Mouse (Mus musculus): ENCODE results near the gene Rfc5. TPM values are rescaled to one million over a fixed set of nuclear protein-coding genes. Genes with fewer than 3 reads are reported as not detected.

Rfc5 gene
- polyA plus RNA-seq (2012; rRNA removed) = 21.0 and 21.3 TPM in 2 replicates

DNA sequence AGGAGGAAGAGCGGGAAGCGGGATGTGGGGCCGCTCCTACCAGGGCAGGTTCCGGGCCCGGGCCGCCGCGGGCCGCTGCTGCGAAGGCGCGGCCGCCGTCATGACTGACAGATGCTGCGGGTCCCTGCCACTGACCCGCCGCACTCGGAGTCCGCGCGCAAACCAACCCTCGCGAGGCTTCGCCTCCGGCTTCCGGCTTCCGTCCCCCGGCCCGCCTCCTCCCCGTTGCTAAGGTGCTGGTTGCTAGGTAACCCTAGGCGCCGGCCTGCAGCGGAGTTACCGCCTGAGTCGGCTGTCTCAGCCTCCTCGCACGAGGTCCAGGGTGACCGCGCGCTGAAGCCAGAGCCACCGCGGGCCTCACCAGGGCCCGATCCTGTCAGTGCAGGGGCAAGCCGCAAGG is at the start of gene Rfc5:
Gene Rfc5, minus strand, starts transcription at position 171 of the 400 bp plus-strand sequence.

DNA sequence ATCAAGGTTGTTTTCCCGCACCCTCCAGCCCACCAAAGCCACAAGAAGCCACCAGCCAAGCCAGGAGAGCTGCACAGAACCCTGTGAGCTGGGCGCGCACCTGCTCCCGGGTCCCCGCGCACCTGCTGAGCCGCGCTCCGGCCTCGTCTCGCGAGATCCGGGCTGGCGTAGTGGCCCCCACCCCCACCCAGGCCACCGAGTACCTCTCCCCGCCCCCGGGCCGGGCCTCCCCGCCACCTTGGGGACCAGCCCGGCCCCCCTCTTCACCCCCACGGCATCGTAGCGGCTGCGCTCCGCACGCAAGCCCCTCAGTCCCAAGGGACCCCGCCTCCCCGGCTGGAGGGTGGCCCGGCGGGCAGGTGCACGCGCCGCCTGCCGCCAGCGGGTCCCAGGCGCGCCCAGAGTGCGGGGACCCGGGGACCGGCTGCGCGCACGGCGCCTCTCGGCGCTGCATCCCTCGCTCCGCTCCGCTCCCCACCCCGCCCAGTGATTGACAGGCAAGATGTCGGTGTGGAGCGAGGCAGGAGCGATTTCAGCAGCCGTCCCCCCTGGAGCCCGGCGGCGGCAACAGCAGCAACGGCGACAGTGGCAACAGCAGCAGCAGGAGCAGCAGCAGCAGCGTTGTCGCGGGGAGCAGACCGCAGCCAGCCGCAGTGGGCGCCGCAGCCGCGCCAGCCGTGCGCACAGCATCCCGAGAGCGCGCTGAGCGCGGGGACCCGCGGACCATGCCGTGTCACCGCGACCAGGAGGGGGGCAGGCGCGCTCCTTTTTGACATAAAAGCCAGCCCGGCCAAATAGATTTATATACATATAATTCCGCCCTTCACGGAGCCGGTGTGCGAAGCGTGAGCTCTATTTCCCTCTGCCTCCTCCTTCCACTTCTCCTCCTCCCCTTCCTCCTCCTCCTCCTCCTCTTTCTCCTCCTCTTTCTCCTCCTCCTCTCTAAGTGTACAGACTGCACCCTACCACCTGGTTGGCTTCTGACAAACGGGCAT is 25.0 kb upstream of the Rfc5 start, which contains the start of gene Ksr2:
Gene Ksr2, plus strand, starts transcription at position 494 of the 995 bp plus-strand sequence.

DNA sequence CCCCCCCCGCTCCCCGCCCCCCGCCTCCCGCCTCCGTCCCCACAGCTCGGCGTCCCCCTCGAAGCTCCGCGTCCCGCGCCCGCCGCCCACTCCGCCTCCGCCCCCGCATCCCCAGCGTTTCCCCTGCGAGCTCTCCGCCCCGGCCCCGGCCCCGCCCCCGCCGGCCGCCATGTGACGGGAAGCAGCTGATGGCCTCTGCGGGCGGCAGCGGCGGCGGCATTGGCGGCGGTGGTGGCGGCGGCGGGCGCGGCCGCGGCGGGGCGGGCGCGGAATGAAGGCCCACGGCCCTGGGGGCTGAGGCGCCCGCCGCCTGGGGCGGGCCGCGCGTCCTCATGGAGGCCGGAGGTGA is 31.7 kb downstream of the Rfc5 start, which contains the start of gene Wsb2:
Gene Wsb2, plus strand, starts transcription at position 176 of the 349 bp plus-strand sequence.

Other genes with a start within 250 kb of the Rfc5 start
- gene Pebp1, start 101.4 kb downstream of the Rfc5 start, polyA plus RNA-seq (2012; rRNA removed) = 1,026 and 1,028 TPM in 2 replicates
- gene Vsig10, start 70.0 kb downstream of the Rfc5 start, polyA plus RNA-seq (2012; rRNA removed) = 1.6 and 1.8 TPM in 2 replicates
- 328 and 333 TPM in 2 replicates for gene Wsb2, start 31.7 kb downstream of the Rfc5 start, polyA plus RNA-seq (2012; rRNA removed)
- 3.1 and 3.3 TPM in 2 replicates for gene Ksr2, start 25.0 kb upstream of the Rfc5 start, polyA plus RNA-seq (2012; rRNA removed)

All from central nervous system, embryonic 18 days (tissue).